Mouse (Mus musculus) intestine, postnatal 0 days (tissue): ENCODE measurements around the gene 4930415O20Rik. TPM values are rescaled to one million over a fixed set of nuclear protein-coding genes. Genes with fewer than 3 reads are reported as not detected.

Source experiments
- ATAC-seq: fragments of 200-750 bp; cut with Nextera tagmentation; 2 replicates; pipeline ENCODE4 v1.8.0; 2017; ENCODE audit warnings: mild to moderate bottlenecking, moderate TSS enrichment, moderate library complexity
- H3K27ac ChIP-seq: fragments of 300-500 bp; sonication (generic); 2 replicates; pipeline ENCODE4 v1.5.1; 2014; ENCODE audit warnings: mild to moderate bottlenecking, low read depth, low read length, moderate library complexity
- H3K27me3 ChIP-seq: fragments of 300-500 bp; sonication (generic); replicated peaks from 2 replicates; pipeline ENCODE4 v1.6.1; 2014; ENCODE audit warnings: low read length, mixed read lengths; ENCODE audit not compliant: control insufficient read depth, insufficient read depth
- H3K36me3 ChIP-seq: fragments of 300-500 bp; sonication (generic); 2 replicates; pipeline ENCODE4 v1.6.1; 2014; ENCODE audit warnings: mild to moderate bottlenecking, moderate library complexity; ENCODE audit not compliant: control insufficient read depth, insufficient read depth
- H3K4me1 ChIP-seq: fragments of 300-500 bp; sonication (generic); replicated peaks from 2 replicates; pipeline ENCODE4 v1.6.1; 2014; ENCODE audit warnings: antibody characterized with exemption, low read length, mixed read lengths; ENCODE audit not compliant: control insufficient read depth, insufficient read depth
- H3K4me2 ChIP-seq: fragments of 300-500 bp; sonication (generic); replicated peaks from 2 replicates; pipeline ENCODE4 v1.6.1; 2014; ENCODE audit warnings: low read depth, mild to moderate bottlenecking, moderate library complexity
- H3K4me3 ChIP-seq: fragments of 300-500 bp; sonication (generic); 2 replicates; pipeline ENCODE4 v1.5.1; 2014; ENCODE audit warnings: low read depth, low read length
- H3K9ac ChIP-seq: fragments of 300-500 bp; sonication (generic); 2 replicates; pipeline ENCODE4 v1.6.1; 2014; ENCODE audit warnings: mild to moderate bottlenecking, low read depth, low read length
- H3K9me3 ChIP-seq: fragments of 300-500 bp; sonication (generic); 2 replicates; pipeline ENCODE4 v1.6.1; 2016; ENCODE audit warnings: mixed run types; ENCODE audit not compliant: control insufficient read depth
- CTCF ChIP-seq: sonication (generic); IDR thresholded peaks from 2 replicates; pipeline ENCODE4 v1.5.1; 2016; ENCODE audit warnings: low read depth, mild to moderate bottlenecking, control low read depth, antibody characterized with exemption, moderate library complexity
- WGBS: fragments of 180-500 bp; shearing (Covaris S2); extraction: QIAGEN DNeasy Blood & Tissue Kit; methylation state at CpG from one replicate; pipeline ENCODE4 v1.1.7; 2014; 5-methylcytosine and 5-hydroxymethylcytosine counted together
- polyA plus RNA-seq: library from polyadenylated mRNA; unstranded; fragments of >200 nt; fragmentation: Nextera tagmentation; extraction: Ambion mirVana; gene quantifications from 2 replicates; pipeline ENCODE4 v1.2.1, GENCODE M21; 2015

The 4930415O20Rik gene
- polyA plus RNA-seq, result not detected in 2 replicates

GRCm38 (mm10) chr15:98570873-98571538 is at the start of gene 4930415O20Rik, which contains the start of gene Ccnt1:
TSS of gene 4930415O20Rik (plus strand) at chr15:98571004.
TSS of gene Ccnt1 (minus strand) at chr15:98570923.
- no peak for ATAC-seq
- H3K4me2 ChIP-seq, result no peak within 1 kb of the TSS
- TF ChIP-seq CTCF, result no peak
- no peak within 1 kb of the TSS for H3K9ac ChIP-seq
- H3K36me3 ChIP-seq, result no peaks in the 10 kb centered on the region
- no peak within 1 kb of the TSS for H3K27ac ChIP-seq
- H3K4me1 ChIP-seq, result peaks cover 4% of the 10 kb centered on the region
- no peak within 1 kb of the TSS for H3K4me3 ChIP-seq
- H3K9me3 ChIP-seq, result no peaks in the 10 kb centered on the region
- no peaks in the 10 kb centered on the region for H3K27me3 ChIP-seq
- WGBS, result 79% methylated on average over 10 of the region's 10 CpGs

GRCm38 (mm10) chr15:98521245-98521644 is 49.6 kb upstream of the 4930415O20Rik start:
- no peaks in the 10 kb centered on the region for H3K27me3 ChIP-seq
- H3K36me3 ChIP-seq, result peaks cover 52% of the 10 kb centered on the region
- H3K4me1 ChIP-seq, result no peaks in the 10 kb centered on the region
- no peak for TF ChIP-seq CTCF
- no peak overlapping the region for H3K27ac ChIP-seq
- H3K4me2 ChIP-seq, result no peak overlapping the region
- ATAC-seq, result no peak
- H3K9me3 ChIP-seq, result no peaks in the 10 kb centered on the region
- H3K4me3 ChIP-seq, result no peak overlapping the region
- H3K9ac ChIP-seq, result no peak overlapping the region
- WGBS, result 93% methylated on average over 3 of the region's 3 CpGs

- WGBS, result 79% methylated on average over 5 of the region's 5 CpGs
- Histone ChIP-seq H3K4me3 (no peak overlapping the region), H3K27ac (no peak overlapping the region), H3K4me1 (no peaks in the 10 kb centered on the region), H3K27me3 (no peaks in the 10 kb centered on the region), H3K9me3 (no peaks in the 10 kb centered on the region), H3K4me2 (no peak overlapping the region), H3K36me3 (peaks cover 77% of the 10 kb centered on the region), H3K9ac (no peak overlapping the region)
- no peak for ATAC-seq
- TF ChIP-seq CTCF, result no peak
Measured at GRCm38 (mm10) chr15:98526057-98526456, 44.7 kb upstream of the 4930415O20Rik start.

- TF ChIP-seq CTCF, result no peak
- no peaks in the 10 kb centered on the region for H3K27me3 ChIP-seq
- H3K27ac ChIP-seq, result no peak overlapping the region
- H3K9me3 ChIP-seq, result no peaks in the 10 kb centered on the region
- no peak overlapping the region for H3K4me3 ChIP-seq
- H3K4me1 ChIP-seq, result no peaks in the 10 kb centered on the region
- WGBS, result over 99% methylated on average over 5 of the region's 5 CpGs
- H3K36me3 ChIP-seq, result peaks cover 77% of the 10 kb centered on the region
- H3K9ac ChIP-seq, result no peak overlapping the region
- H3K4me2 ChIP-seq, result no peak overlapping the region
- ATAC-seq, result no peak
Measured at GRCm38 (mm10) chr15:98527056-98527771, 43.6 kb upstream of the 4930415O20Rik start.

- Histone ChIP-seq H3K4me1 (no peaks in the 10 kb centered on the region), H3K9ac (no peak overlapping the region), H3K4me3 (no peak overlapping the region), H3K36me3 (peaks cover 69% of the 10 kb centered on the region), H3K27ac (no peak overlapping the region), H3K9me3 (no peaks in the 10 kb centered on the region), H3K27me3 (no peaks in the 10 kb centered on the region), H3K4me2 (no peak overlapping the region)
- no peak for TF ChIP-seq CTCF
- WGBS, result 89% methylated on average over 5 of the region's 5 CpGs
- no peak for ATAC-seq
Measured at GRCm38 (mm10) chr15:98528066-98528563, 42.7 kb upstream of the 4930415O20Rik start.

GRCm38 (mm10) chr15:98532281-98532680 is 38.5 kb upstream of the 4930415O20Rik start:
- Histone ChIP-seq H3K27ac (no peak overlapping the region), H3K4me1 (no peaks in the 10 kb centered on the region), H3K9me3 (no peaks in the 10 kb centered on the region), H3K36me3 (peaks cover 45% of the 10 kb centered on the region), H3K27me3 (no peaks in the 10 kb centered on the region), H3K4me2 (peak overlapping the region; percentile 77), H3K4me3 (peak overlapping the region; percentile 76), H3K9ac (0 out of 2 replicates have a peak overlapping the region, but pooled peaks have one; percentile 11)
- WGBS, result 29% methylated on average over 5 of the region's 5 CpGs
- TF ChIP-seq CTCF, result no peak
- ATAC-seq, result no peak
